Mouse (Mus musculus) right cerebral cortex, postnatal 25 days (tissue): ENCODE data around the gene Mpdu1.
"Not testable (repeated sequence)": the region's sequence is repeated elsewhere in the genome, so short reads cannot be mapped to it uniquely, and the experiment has no call there.

Experiments used
- DNase-seq: peaks from one replicate; pipeline ENCODE4 v3.0.0; 2022

Gene Mpdu1

DNA sequence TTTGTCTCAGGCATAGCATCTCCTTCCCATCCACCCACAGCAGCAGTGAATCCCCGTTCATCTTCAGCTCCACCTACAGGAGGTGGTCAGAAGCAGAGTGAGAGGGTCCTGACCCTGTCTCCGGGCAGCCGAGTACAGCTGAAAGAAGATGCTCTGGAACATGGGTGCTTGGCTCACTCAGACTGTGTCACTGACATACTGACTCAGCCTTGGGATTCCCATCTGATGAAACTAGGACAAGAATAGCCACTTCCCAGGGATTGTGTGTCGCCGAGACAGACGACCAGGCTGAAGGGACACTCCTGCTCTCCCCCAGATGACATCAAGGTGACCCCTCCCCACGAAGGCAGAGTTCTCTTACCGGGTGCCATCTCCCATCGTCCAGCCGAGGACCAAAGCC lies 45.7 kb downstream of the Mpdu1 start:
- no peak for DNase-seq

DNA sequence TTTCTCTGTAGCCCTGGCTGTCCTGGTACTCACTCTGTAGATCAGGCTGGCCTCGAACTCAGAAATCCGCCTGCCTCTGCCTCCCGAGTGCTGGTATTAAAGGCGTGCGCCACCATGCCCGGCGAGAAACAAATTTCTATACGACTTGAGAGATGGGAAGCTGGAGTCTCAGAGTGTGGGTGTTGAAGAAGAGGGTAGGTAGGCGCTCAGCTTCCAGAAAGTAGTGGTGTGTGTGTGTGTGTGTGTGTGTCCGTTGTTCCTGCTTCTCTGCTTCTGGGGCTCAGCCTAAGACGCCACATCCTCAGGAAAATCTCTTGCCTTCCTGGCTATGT lies 48.2 kb downstream of the Mpdu1 start:
- not testable (repeated sequence) for DNase-seq

DNA sequence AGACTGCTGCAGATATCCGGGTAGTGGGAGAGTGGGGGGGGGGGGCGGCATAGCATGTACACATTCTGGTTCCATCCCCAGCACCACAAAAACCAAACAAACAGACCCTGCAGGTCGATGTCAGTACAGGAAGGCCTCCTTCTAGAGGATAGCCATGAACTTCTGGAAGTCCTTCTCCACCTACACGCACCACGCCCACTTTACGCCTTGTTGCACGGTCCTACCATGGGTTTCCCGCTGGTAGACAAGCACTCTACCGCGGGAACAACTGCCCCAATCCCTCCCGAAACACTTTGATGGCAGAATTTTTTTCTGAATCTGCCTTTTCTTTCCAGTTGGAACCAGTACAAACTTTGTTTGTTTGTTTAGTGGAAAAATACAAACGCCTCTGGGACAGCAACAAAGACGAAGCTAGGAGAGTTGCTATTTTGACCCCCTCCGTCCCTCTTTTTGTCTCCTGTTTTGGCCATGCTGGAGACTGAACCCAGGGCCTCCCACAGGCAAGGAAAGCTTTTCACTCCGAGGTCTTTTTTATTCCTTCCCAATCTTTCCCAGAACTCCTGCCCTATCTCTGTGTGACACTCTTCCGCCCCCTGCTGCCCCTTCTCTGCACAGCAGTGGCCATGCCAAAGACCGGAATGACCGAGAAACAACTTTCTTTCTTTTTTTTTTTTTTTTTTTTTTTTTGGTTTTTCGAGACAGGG lies 48.7 kb downstream of the Mpdu1 start:
- peak; percentile 54 for DNase-seq

DNA sequence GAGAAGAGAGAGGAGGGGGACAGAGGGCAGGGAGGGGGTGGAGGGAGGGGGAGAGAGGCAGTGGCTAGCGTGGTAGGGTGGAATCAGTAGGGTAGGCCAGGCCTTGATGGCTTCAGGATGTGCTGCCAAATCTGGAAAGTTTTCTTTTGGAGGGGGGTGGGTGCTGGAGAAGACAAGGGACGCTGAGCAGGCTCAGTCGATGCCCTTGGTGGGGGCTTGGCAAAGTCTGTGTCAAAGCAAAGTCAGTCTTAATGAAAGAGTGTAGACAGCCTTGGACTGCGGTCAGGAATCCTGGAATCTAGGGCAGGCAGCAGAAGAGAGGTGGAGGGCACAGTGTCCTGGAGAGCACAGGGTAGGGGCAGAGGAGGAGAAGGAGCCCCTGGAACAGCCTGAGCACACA lies 51.5 kb downstream of the Mpdu1 start:
- DNase-seq: no peak

DNA sequence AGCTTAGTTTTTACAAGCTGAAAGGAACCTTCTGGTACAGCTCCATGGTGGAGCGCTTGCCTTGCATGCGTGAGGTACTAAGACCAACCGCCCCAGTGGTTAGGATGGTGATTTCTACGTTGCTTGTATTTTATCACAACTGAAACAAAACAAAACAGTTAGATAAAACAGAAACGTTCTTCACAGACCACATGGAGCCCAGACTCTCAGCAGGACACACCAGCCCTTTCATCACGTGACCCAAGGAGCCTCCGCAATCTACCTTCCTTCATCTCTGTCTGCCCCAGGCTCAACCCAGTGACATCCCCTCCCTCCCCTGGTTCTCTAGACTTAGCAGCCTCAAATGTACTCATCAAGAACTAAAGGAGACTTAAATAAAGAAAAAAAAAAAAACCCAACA lies 53.0 kb downstream of the Mpdu1 start:
- DNase-seq: no peak

DNA sequence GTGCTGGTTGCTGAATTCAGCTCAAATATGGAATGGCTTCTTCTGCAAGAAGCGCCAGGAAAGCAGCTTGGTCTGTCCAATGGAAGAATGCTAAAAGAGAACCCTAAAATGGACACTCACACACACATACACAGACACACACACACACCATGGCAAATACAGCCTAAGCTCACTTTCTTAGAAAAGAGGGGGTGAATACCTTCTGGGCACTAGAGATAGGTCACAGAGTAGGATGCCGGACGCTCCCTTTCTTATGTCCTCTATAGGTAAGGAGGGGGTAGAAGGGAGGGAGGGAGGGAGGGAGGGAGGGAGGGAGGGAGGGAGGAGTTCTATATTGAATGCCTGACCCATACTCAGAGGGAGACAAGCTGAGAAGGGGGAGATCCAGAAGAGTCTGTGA lies 53.9 kb downstream of the Mpdu1 start:
- no peak for DNase-seq

DNA sequence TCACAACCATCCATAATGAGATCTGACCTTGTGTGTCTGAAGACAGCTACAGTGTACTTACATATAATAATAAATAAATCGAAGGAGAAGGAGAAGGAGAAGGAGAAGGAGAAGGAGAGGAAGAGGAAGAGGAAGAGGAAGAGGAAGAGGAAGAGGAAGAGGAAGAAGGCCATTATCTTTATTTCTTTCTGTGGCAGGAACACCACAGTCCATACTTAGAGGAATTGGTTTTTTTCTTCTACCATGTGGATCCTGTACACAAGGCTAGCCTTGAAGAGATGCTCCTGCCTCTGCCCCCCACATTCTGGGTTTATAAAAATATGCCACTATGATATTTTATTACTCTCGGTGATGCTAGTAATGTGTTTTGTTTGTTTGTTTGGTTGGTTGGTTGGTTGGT lies 55.6 kb downstream of the Mpdu1 start:
- no peak for DNase-seq
